Mouse (Mus musculus): Measurements from ENCODE around the gene Col23a1.

DNA sequence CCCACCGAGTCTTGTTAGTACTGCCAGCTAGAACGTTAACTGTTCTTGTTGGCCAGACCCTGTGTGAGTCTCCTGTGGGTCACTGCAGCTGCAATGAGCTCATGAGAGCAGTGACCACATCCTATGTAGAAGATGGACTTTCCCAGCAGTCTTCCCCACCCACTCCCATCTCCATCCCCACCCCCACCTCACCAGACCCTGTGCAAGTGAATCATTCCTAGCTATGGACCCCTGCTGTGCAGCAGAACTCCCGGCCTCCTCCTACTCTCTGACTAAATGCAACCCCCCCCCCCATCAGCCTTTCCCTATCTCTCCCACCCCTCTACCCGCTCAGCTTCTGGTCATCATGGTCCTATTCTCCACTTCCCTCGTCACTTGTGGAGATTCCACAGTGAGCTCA lies 167.9 kb downstream of the Col23a1 start:
- TF ChIP-seq POLR2A (IDR thresholded peaks at IDR 0.05; ENCODE audit: insufficient read depth, low read length), result no peak
- no peak for TF ChIP-seq CTCF (IDR thresholded peaks at IDR 0.05; ENCODE audit: low read depth, low read length)
- TF ChIP-seq EP300 (IDR thresholded peaks at IDR 0.05; ENCODE audit: insufficient read depth, low read depth, low read length), result no peak
